Mouse (Mus musculus): Measurements from ENCODE around the gene Cip2a. TPM values are rescaled to one million over a fixed set of nuclear protein-coding genes. Genes with fewer than 3 reads are reported as not detected.

Cip2a gene
- 1.0 and 1.3 TPM in 2 replicates for total RNA-seq (2014; rRNA removed)
- polyA plus RNA-seq (2012; rRNA removed), result 0.18 and 0.66 TPM in 2 replicates

DNA sequence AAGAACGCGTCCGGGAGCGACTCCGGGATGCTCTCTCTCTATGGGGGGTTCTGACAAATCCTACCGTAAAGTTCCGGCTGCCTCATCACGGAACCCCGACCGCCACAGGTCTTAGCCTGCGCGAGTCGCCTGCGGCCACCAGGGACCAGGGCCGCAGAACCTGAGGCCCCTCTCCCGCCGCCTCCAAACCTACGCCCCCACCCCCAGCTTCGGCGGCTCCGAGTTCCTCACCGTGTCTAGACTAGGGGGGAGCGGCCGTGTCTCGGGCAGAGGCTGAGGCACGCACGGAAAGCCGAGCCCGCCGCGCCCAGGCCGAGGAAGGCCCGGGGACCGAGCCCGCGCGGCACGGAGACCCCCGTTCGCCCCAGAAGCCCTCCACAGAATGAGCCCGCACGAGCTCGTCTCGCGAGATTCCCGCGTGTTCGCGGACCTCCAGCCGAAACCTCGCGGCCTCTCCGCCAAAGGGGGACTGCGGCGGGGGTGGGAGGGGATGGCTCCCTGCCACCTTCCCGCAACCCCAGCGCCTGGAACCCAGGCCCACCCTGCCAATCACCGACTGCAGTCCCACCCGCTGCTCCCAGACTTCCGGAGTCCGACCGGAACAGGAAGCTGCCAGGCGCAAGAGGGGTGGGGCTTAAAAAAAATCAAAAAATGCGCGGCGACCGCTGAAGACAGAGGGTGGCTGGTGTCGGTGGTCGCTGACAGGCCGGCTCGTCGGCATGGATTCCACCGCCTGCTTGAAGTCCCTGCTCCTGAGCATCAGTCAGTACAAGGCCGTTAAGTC lies at the start of gene Cip2a, which contains the start of gene Dzip3:
TSS of gene Cip2a (plus strand) at position 627 of the 784 bp plus-strand sequence.
TSS of gene Dzip3 (minus strand) at position 607 of the 784 bp plus-strand sequence.
- Histone ChIP-seq H3K27me3 (ENCODE audit: control insufficient read depth, insufficient read depth, low read length) (no peaks in the 10 kb centered on the region), H3K79me2 (ENCODE audit: control insufficient read depth, insufficient read depth, low read length) (peaks cover 7% of the 10 kb centered on the region; the same call in 1 of the 2 replicates), H3K4me3 (ENCODE audit: insufficient read depth, low read depth, low read length) (peak within 1 kb of the TSS; percentile 94), H3K27ac (replicated peaks; ENCODE audit: insufficient read depth, low read depth, low read length) (no peak within 1 kb of the TSS; the same call in 1 of the 2 replicates), H3K4me1 (ENCODE audit: control insufficient read depth, insufficient read depth, low read length) (peaks cover 5% of the 10 kb centered on the region; the same call in 1 of the 2 replicates), H3K36me3 (ENCODE audit: control insufficient read depth, insufficient read depth, low read length) (no peaks in the 10 kb centered on the region), H3K9ac (ENCODE audit: low read depth, low read length) (peak within 1 kb of the TSS; percentile 98)
- DNase-seq (ENCODE audit: extremely low read depth, low read depth, low spot score), result peak; percentile 65
- under 1% methylated on average over 74 of the region's 74 CpGs for WGBS
- 0 out of 2 replicates have a peak, but pooled peaks have one; percentile 26 for TF ChIP-seq POLR2A (IDR thresholded peaks at IDR 0.05; ENCODE audit: extremely low read depth, insufficient read depth, low read length)
- 0 out of 2 replicates have a peak, but pooled peaks have one; percentile 0 for TF ChIP-seq CTCF (IDR thresholded peaks at IDR 0.05; ENCODE audit: low read depth, low read length)

GRCm38 (mm10) chr16:48972996-48973395 lies 21.0 kb upstream of the Cip2a start:
- WGBS, result 100% methylated on average over 2 of the region's 2 CpGs
- DNase-seq (ENCODE audit: extremely low read depth, low read depth, low spot score), result no peak
- Histone ChIP-seq H3K27me3 (ENCODE audit: control insufficient read depth, insufficient read depth, low read length) (no peaks in the 10 kb centered on the region), H3K36me3 (ENCODE audit: control insufficient read depth, insufficient read depth, low read length) (peaks cover 3% of the 10 kb centered on the region; the same call in 1 of the 2 replicates), H3K4me3 (ENCODE audit: insufficient read depth, low read depth, low read length) (no peak overlapping the region), H3K9ac (ENCODE audit: low read depth, low read length) (no peak overlapping the region), H3K79me2 (ENCODE audit: control insufficient read depth, insufficient read depth, low read length) (no peaks in the 10 kb centered on the region), H3K27ac (replicated peaks; ENCODE audit: insufficient read depth, low read depth, low read length) (no peak overlapping the region), H3K4me1 (ENCODE audit: control insufficient read depth, insufficient read depth, low read length) (no peaks in the 10 kb centered on the region)
- TF ChIP-seq POLR2A (IDR thresholded peaks at IDR 0.05; ENCODE audit: extremely low read depth, insufficient read depth, low read length) (no peak), CTCF (IDR thresholded peaks at IDR 0.05; ENCODE audit: low read depth, low read length) (no peak)

- no peaks in the 10 kb centered on the region for H3K79me2 ChIP-seq (ENCODE audit: control insufficient read depth, insufficient read depth, low read length)
- no peak for DNase-seq (ENCODE audit: extremely low read depth, low read depth, low spot score)
- peaks cover 3% of the 10 kb centered on the region; the same call in 1 of the 2 replicates for H3K36me3 ChIP-seq (ENCODE audit: control insufficient read depth, insufficient read depth, low read length)
- TF ChIP-seq POLR2A (IDR thresholded peaks at IDR 0.05; ENCODE audit: extremely low read depth, insufficient read depth, low read length) (no peak), CTCF (IDR thresholded peaks at IDR 0.05; ENCODE audit: low read depth, low read length) (no peak)
- H3K9ac ChIP-seq (ENCODE audit: low read depth, low read length), result no peak overlapping the region
- H3K4me1 ChIP-seq (ENCODE audit: control insufficient read depth, insufficient read depth, low read length), result no peaks in the 10 kb centered on the region
- H3K27me3 ChIP-seq (ENCODE audit: control insufficient read depth, insufficient read depth, low read length), result no peaks in the 10 kb centered on the region
- H3K4me3 ChIP-seq (ENCODE audit: insufficient read depth, low read depth, low read length), result no peak overlapping the region
- no peak overlapping the region for H3K27ac ChIP-seq (replicated peaks; ENCODE audit: insufficient read depth, low read depth, low read length)
- WGBS, result 96% methylated on average over 1 of the region's 1 CpGs
These were observed 20.4 kb upstream of the Cip2a start for GRCm38 (mm10) chr16:48973548-48973947.

- no peaks in the 10 kb centered on the region for H3K79me2 ChIP-seq (ENCODE audit: control insufficient read depth, insufficient read depth, low read length)
- no peak overlapping the region for H3K4me3 ChIP-seq (ENCODE audit: insufficient read depth, low read depth, low read length)
- H3K27ac ChIP-seq (replicated peaks; ENCODE audit: insufficient read depth, low read depth, low read length), result no peak overlapping the region
- H3K27me3 ChIP-seq (ENCODE audit: control insufficient read depth, insufficient read depth, low read length), result no peaks in the 10 kb centered on the region
- no peak for TF ChIP-seq POLR2A (IDR thresholded peaks at IDR 0.05; ENCODE audit: extremely low read depth, insufficient read depth, low read length)
- TF ChIP-seq CTCF (IDR thresholded peaks at IDR 0.05; ENCODE audit: low read depth, low read length), result no peak
- H3K4me1 ChIP-seq (ENCODE audit: control insufficient read depth, insufficient read depth, low read length), result no peaks in the 10 kb centered on the region
- H3K36me3 ChIP-seq (ENCODE audit: control insufficient read depth, insufficient read depth, low read length), result peaks cover 3% of the 10 kb centered on the region; the same call in 1 of the 2 replicates
- DNase-seq (ENCODE audit: extremely low read depth, low read depth, low spot score), result no peak
- H3K9ac ChIP-seq (ENCODE audit: low read depth, low read length), result no peak overlapping the region
These were observed 14.0 kb upstream of the Cip2a start for GRCm38 (mm10) chr16:48979965-48980364.

- no peaks in the 10 kb centered on the region for H3K79me2 ChIP-seq (ENCODE audit: control insufficient read depth, insufficient read depth, low read length)
- TF ChIP-seq POLR2A (IDR thresholded peaks at IDR 0.05; ENCODE audit: extremely low read depth, insufficient read depth, low read length) (no peak), CTCF (IDR thresholded peaks at IDR 0.05; ENCODE audit: low read depth, low read length) (no peak)
- no peaks in the 10 kb centered on the region for H3K4me1 ChIP-seq (ENCODE audit: control insufficient read depth, insufficient read depth, low read length)
- no peaks in the 10 kb centered on the region; the same call in 1 of the 2 replicates for H3K36me3 ChIP-seq (ENCODE audit: control insufficient read depth, insufficient read depth, low read length)
- no peak for DNase-seq (ENCODE audit: extremely low read depth, low read depth, low spot score)
- no peak overlapping the region for H3K9ac ChIP-seq (ENCODE audit: low read depth, low read length)
- no peak overlapping the region for H3K27ac ChIP-seq (replicated peaks; ENCODE audit: insufficient read depth, low read depth, low read length)
- 72% methylated on average over 5 of the region's 5 CpGs for WGBS
- no peak overlapping the region for H3K4me3 ChIP-seq (ENCODE audit: insufficient read depth, low read depth, low read length)
- H3K27me3 ChIP-seq (ENCODE audit: control insufficient read depth, insufficient read depth, low read length), result no peaks in the 10 kb centered on the region
These were observed 8.9 kb upstream of the Cip2a start for GRCm38 (mm10) chr16:48985034-48985627.
